Mouse (Mus musculus): ENCODE measurements at regions not wholly inside any gene's neighbourhood (a gene's known extent, or its start where the extent isn't known, plus 50 kb on each side); places are given as distances from the start of the nearest gene placed in this dataset.

DNA sequence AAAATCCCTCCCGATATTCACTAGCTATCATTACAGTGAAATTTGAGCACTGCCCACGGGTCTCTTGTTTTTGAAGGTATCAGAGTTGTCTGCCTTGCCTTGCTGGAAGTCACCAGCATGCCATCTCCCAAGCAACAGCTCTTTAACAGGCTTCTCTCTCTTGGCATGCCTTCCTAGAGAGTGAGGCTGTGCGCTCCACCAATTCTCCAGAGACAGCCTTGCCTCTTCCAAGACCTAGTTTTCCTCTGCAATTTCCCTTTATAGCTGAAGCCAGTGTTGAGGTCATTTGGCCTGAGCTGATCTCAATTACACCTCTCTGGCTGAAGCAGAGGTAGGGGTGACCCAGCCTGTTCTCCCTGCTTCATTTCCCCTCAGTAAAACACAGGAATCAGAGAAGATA lies 477.3 kb upstream of the Arid1b start:
- no peak for TF ChIP-seq GATA1 (IDR thresholded peaks at IDR 0.05; ENCODE audit: low read length)
- no peak for TF ChIP-seq TAL1 (IDR thresholded peaks at IDR 0.05; ENCODE audit: low read length)
